In genomic region chr2:167839324-167839981, GRCm38 (mm10) we compare ENCODE assay signal across 13 mouse cellular contexts.
DNase-seq lines count a peak whose midpoint lies in the region; ATAC-seq and TF ChIP-seq lines count a peak whose summit lies in the region.
"Had no signal": no experiment of that assay in that cellular context is flagged by ENCODE, and none has a peak within 500 bp of the region (broad histone marks: within the 10 kb centered on the region; RNA-seq: fewer than 3 reads in every experiment).

No protein-coding gene starts in this region.

- WGBS in heart, embryonic 10.5 days: 61% methylated on average over 13 of the region's 13 CpGs
- WGBS in liver, embryonic 14.5 days (ENCODE audit: insufficient replicate concordance): 14% methylated on average over 13 of the region's 13 CpGs
- 57% methylated on average over 13 of the region's 13 CpGs for WGBS in kidney, adult 2 months

- no peaks in the 10 kb centered on the region for H3K9me3 ChIP-seq in heart, embryonic 10.5 days
- H3K9me3 ChIP-seq in liver, embryonic 14.5 days (ENCODE audit: control insufficient read depth, low read length): no peaks in the 10 kb centered on the region
- H3K9me3 ChIP-seq in megakaryocyte, embryonic 14.5 days: peaks cover 9% of the 10 kb centered on the region
- H3K9me3 ChIP-seq: heart, embryonic 13.5 days had no signal

- no peak for TF ChIP-seq EP300 in liver, embryonic 14.5 days (IDR thresholded peaks at IDR 0.05; ENCODE audit: low read depth)

- 0 out of 2 replicates have a peak, but pooled peaks cover 4% of the 10 kb centered on the region for H3K27me3 ChIP-seq in heart, embryonic 10.5 days (ENCODE audit: insufficient read depth, poor library complexity, severe bottlenecking)
- no peaks in the 10 kb centered on the region for H3K27me3 ChIP-seq in liver, embryonic 14.5 days (ENCODE audit: control insufficient read depth, insufficient read depth, low read length)
- peaks cover 58% of the 10 kb centered on the region for H3K27me3 ChIP-seq in megakaryocyte, embryonic 14.5 days (replicated peaks)
- no peaks in the 10 kb centered on the region for H3K27me3 ChIP-seq in kidney, adult 2 months (replicated peaks; ENCODE audit: control insufficient read depth, insufficient read depth, low read length)
- H3K27me3 ChIP-seq: Patski had no signal

- H3K9ac ChIP-seq in liver, embryonic 14.5 days (replicated peaks): no peak overlapping the region
- H3K9ac ChIP-seq: heart, embryonic 13.5 days had no signal

- TF ChIP-seq POLR2A in kidney, adult 2 months (IDR thresholded peaks at IDR 0.05; ENCODE audit: low read depth, low read length): no peak

- TF ChIP-seq CTCF in liver, embryonic 14.5 days (IDR thresholded peaks at IDR 0.05; ENCODE audit: low read depth): no peak
- TF ChIP-seq CTCF in kidney, adult 2 months (conservative IDR thresholded peaks at IDR 0.05; ENCODE audit: insufficient read depth, insufficient read length, low read depth, low read length): no peak

- no peak for DNase-seq in heart, embryonic 10.5 days (ENCODE audit: low spot score)
- DNase-seq in heart, adult 11 months: no peak
- no peak for DNase-seq in liver, embryonic 14.5 days (ENCODE audit: low read depth in 3 of 3, low spot score in 3 of 3)
- no peak for DNase-seq in ovary, postnatal 14 days (ENCODE audit: low spot score)
- DNase-seq in kidney, adult 2 months: no peak
- DNase-seq in cerebellum, adult 11 months: no peak
- DNase-seq: cerebellum, adult 8-10 months had no signal

- ATAC-seq in activated CD4-positive, CD25-positive, alpha-beta regulatory T cell, adult 4 months: peak; percentile 52
- no peak for ATAC-seq in liver, embryonic 14.5 days (ENCODE audit: insufficient read depth)
- ATAC-seq: hindbrain, embryonic 16.5 days; midbrain, embryonic 16.5 days; Patski had no signal

- no peaks in the 10 kb centered on the region for H3K36me3 ChIP-seq in heart, embryonic 10.5 days
- H3K36me3 ChIP-seq in liver, embryonic 14.5 days (replicated peaks; ENCODE audit: control insufficient read depth, insufficient read depth, low read depth): no peaks in the 10 kb centered on the region
- peaks cover 13% of the 10 kb centered on the region for H3K36me3 ChIP-seq in megakaryocyte, embryonic 14.5 days (replicated peaks; ENCODE audit: low read length)
- no peaks in the 10 kb centered on the region for H3K36me3 ChIP-seq in kidney, adult 2 months (ENCODE audit: control insufficient read depth, insufficient read depth, low read length)
- H3K36me3 ChIP-seq: heart, embryonic 13.5 days had no signal

- peak overlapping the region; percentile 13; the same call in 1 of the 2 replicates for H3K4me2 ChIP-seq in liver, embryonic 14.5 days (ENCODE audit: low read depth)
- H3K4me2 ChIP-seq: heart, embryonic 13.5 days had no signal

- H3K4me3 ChIP-seq in heart, embryonic 10.5 days: no peak overlapping the region
- no peak overlapping the region for H3K4me3 ChIP-seq in liver, embryonic 14.5 days (ENCODE audit: insufficient read depth in 1 of 2, low read depth in 2 of 2, low read length in 2 of 2)
- H3K4me3 ChIP-seq in megakaryocyte, embryonic 14.5 days (replicated peaks): peak overlapping the region; percentile 90
- no peak overlapping the region for H3K4me3 ChIP-seq in kidney, adult 2 months (ENCODE audit: insufficient read depth, low read depth, low read length)
- H3K4me3 ChIP-seq: heart, embryonic 13.5 days had no signal

- H3K27ac ChIP-seq in heart, embryonic 10.5 days: 0 out of 2 replicates have a peak overlapping the region, but pooled peaks have one; percentile 38
- no peak overlapping the region for H3K27ac ChIP-seq in liver, embryonic 14.5 days
- H3K27ac ChIP-seq in kidney, adult 2 months (ENCODE audit: insufficient read depth, low read depth, low read length): no peak overlapping the region
- H3K27ac ChIP-seq: heart, embryonic 13.5 days had no signal

- H3K4me1 ChIP-seq in heart, embryonic 10.5 days: peaks cover 72% of the 10 kb centered on the region
- H3K4me1 ChIP-seq in liver, embryonic 14.5 days (replicated peaks; ENCODE audit: control insufficient read depth in 2 of 2, insufficient read depth in 2 of 2, low read length in 1 of 2): peaks cover 5 to 25% of the 10 kb centered on the region in 2 experiments
- H3K4me1 ChIP-seq in megakaryocyte, embryonic 14.5 days: peaks cover 97% of the 10 kb centered on the region
- H3K4me1 ChIP-seq in kidney, adult 2 months (ENCODE audit: control insufficient read depth, insufficient read depth, low read length): peaks cover 4% of the 10 kb centered on the region; the same call in 1 of the 2 replicates
